Mouse (Mus musculus) mouse trophoblast stem cell (cell line): ENCODE measurements around the gene Gpr89.

ENCODE experiments used
- in situ Hi-C, 2 experiments: fragments of 300-500 bp; cut with MseI, MboI; formaldehyde crosslinking; loops; 2 replicates in 1 of 2; 3 replicates in 1 of 2; pipeline ENCODE4 v1.15.1; 2025

The Gpr89 gene

DNA sequence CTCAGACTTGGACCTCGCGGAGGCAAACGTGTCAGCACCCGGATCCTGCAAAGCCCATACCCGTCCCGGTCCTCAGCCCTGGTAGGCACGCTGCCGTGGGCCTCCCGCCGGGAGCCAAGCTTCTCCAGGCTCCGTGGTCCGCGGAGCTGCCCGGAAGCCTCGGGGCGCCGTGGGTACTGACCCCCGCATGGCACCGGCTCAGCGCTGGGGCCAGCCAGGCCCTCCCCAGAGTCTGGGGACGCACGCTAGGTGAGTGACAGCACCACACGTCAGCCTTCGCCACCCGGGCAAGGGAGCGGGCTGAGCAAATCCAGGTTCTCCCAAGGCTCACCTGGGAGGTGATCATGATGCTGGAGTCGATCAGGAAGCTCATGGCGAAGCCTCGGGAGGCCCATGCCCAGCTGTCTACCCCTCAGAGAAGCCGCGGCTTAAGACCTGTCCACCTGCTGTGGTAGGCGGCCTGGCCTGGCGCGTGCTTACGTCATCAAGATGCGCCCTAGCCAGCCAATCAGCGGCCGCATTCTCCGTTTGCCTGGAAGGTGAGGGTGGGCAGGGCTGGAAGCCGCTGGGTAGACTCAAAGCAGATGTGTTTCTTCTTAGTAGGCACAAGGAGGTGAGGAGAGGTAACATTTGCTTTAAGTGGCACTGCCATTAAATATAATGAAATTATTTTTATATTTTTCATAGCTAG, at the start of gene Gpr89:
Gene Gpr89, minus strand, starts transcription at position 496 of the 691 bp plus-strand sequence.
- in situ Hi-C loops: loop anchor here (5.0 to 10.0 kb wide), 2 partner anchors 90 to 93 kb away; no protein-coding TSS in a partner anchor

DNA sequence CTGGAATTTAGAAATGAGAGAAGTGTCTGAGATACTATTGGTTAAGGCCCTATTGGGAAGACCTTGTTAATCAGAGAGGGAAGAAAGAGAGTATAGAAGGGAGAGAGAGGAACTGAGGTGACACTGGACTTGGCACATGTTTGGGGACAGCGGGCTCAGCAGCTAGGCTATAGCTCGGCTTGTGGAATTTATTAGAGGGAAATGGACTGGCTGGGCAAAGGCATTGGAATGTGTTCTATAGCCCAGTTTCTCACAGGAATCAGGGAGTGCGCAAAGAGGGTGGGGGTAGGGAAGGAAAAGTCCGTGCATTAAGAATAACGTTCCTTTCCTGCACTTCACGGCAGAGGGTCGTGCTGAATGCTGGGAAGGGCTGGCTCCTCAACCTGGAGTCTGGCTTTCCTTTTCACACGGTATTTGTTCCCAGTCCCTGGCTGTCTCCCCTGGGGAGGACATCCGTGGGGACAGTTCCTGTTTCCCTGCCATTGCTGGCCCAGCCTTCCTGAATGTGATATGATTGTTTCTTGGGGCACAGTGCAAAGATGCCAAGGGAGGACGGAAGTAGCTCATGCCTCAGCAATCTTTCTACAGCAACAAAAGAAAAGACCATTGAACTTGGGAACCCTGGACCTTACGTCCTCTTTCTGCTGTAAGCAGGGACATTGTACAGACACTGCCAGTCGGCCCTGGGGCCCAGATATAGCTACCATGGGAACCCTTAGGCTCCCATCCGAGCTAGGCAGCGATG, 48.5 kb upstream of the Gpr89 start:
- in situ Hi-C loops: no loop called here

DNA sequence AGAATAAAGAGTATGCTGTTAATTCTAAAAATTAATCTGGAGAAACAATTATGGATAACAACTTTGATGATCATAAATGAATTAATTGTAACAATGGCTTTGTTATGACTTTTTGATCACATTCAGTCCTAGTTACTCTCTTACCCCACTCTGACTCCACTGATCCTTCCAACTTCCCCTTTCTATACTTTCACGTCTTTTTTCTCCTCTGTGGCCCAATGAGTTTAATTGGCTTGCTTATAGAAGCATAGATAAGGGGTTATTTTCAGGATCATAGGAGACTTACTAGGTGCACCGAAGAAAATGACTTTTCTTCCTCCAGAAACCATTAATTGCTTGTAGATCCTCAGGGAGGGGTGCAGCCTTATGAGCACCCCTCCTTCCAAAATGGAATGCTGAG, 37.6 kb upstream of the Gpr89 start:
- in situ Hi-C loops: loop anchor here (5.0 to 25.0 kb wide), 5 partner anchors 102 to 1462 kb away; no protein-coding TSS in a partner anchor

DNA sequence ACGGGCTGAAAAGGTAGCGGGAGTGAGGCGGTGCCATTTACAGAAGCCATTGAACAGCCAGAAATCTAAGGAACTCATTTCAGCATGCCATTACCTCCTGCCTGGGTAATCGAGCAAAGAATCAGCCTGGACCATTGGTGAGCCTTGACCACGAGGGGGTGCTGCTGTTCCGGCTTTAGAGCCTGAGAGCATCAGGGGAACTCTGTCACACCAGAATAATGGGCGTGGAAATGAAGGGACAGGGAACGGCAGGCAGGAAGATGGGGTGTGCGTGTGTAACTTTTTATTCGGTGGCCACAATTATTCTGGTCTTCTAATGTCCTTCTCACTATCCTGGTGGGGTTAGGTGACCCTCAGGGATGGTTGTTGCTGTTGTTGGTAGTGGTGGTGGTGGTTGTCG, 33.6 kb upstream of the Gpr89 start:
- in situ Hi-C loops: loop anchor here (5.0 to 25.0 kb wide), 3 partner anchors 246 to 399 kb away; no protein-coding TSS in a partner anchor

DNA sequence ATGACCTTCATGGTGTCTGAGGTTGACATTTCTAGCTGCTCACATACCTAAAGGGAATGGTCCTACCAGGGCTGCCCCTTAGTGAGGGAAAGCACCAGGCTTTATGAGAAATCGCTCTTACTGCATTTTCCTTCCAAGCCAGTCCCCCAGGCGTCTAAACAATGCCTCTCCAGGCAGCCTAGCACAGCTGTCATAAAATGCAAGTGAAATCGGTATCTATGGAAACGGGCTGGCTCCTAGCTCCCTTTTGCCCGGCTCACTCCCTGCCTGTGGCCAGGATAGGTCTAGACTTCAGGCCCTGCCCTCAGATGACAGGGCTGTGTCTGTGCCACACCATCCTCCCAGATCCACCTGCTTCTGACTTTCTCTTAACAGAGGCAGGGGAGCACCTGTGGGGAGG, 32.5 kb upstream of the Gpr89 start:
- in situ Hi-C loops: loop anchor here (5.0 to 25.0 kb wide), 3 partner anchors 247 to 400 kb away; no protein-coding TSS in a partner anchor

DNA sequence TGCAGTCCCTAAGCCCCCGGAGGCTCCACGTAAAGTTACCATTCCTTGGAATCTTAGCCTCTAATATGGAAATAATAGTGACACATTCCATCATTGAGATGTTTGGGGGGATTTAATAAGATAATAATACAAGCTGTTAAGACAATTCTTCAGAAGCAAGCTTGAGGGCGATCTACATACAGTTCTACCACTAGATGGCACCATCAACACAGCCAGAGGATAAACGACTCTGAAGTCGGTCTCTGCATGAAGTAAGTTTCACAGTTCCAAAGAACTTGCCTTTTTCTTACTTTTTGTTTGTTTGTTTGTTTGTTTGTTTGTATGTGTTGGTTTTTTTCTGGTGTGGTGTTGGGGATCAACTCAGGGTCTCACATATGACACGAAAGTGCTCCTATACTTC, 31.1 kb upstream of the Gpr89 start:
- in situ Hi-C loops: loop anchor here (5.0 to 25.0 kb wide), 3 partner anchors 249 to 401 kb away; no protein-coding TSS in a partner anchor

DNA sequence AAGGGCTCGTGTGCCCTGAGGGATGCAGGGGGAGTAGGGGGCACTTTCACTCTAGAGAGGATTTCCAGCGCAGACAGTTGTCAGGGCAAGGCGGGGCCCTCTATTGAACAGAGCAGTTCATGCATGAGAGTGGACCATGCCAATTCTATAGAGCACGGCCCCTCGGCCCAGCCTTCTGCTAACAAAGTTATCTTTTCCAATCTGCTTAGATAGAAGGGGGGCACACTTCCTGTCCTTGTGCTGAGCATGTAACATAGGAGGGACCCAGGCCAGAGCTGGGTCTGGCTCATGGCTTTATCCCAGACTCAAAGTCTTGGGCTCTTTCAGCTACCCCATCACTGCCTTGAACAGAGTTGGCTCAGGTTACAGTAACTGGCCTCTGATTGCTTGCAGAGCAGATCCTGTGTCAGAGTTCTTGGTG, 26.1 kb upstream of the Gpr89 start:
- in situ Hi-C loops: loop anchor here (10.0 to 25.0 kb wide), 2 partner anchors 254 to 406 kb away; no protein-coding TSS in a partner anchor

DNA sequence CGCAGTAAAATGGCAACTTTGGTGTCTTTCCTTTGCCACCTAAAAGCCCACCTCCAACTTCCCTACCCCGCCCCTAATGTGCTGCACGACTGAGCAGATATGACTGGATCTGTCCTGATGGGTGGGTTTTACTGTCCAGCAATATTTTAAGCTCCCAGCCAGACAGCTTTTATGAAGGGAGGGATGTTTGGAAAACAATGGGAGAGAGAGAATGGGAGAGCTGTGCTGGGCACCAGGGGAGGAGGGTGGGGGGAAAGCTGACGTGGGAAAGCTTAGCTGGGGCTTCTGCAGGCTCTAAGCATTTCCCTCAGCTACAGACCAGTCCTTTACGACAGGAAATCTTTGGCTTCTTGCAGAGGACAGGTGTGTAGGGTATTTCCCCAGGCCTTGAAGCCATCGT, 20.8 kb upstream of the Gpr89 start, which contains the start of gene Gja8:
Gene Gja8, minus strand, starts transcription at position 101 of the 400 bp plus-strand sequence.
- in situ Hi-C loops: loop anchor here in 1 of 2 experiments (25.0 kb wide), 1 partner anchor 411 kb away; no protein-coding TSS in a partner anchor

DNA sequence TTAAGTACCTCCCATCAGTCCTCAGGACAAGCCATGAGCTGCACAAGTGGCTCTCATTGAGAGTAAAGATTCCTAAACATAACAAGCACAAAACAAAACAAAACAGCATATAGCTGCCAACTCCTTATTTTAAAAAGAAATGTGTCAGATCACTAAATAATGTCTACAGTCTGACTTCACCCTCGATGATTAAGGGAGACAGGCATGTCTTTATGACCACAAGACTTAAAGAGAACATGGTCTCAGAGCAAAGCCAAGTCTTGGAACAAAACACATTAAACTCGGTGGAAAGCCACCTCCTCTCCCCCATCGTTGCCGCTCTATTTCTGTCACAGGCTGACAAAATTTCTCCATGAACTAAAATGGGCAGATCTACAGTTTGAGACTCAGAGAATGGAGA, 19.5 kb upstream of the Gpr89 start:
- in situ Hi-C loops: loop anchor here in 1 of 2 experiments (25.0 kb wide), 1 partner anchor 413 kb away; no protein-coding TSS in a partner anchor

DNA sequence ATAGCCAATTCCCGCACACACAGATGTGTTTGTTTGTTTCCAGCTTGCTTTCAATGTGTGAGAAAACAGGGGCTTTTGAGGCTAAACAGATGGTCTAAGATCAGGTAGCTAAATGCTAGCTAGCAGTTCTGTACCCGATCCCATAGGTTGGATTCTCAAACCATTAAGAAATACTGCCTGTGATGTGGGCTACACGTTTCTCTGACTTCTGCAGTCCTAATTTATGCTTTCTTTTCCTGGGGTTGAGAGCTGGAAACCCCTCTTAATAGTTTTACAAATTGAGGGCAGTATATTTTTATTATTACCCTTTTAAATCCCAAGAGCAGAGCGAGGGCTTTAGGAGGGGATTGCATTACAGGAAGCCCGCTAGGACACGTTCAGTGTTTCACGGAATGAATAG, 15.8 kb upstream of the Gpr89 start:
- in situ Hi-C loops: no loop called here

DNA sequence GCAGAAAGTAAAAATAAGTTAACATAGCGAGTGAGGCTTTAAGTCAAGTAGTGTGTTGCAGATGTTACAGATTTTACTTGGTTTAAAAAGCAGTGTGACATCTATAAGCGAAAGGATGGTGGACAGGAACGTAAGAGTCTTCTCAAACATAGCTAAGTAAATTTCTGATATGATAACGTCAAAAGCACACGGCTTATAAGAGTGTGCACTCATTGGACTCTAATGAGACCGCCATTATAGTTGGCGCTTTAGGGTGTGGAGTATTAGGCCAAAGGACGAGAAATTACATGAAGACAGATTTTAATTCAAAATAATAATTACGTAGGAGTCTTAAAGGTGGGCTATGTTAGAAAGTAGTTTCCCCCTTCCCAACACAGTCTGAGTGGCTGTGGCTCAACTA, 446 bp upstream of the Gpr89 start:
- in situ Hi-C loops: loop anchor here in 1 of 2 experiments (10.0 kb wide), 1 partner anchor 91 kb away; no protein-coding TSS in a partner anchor

DNA sequence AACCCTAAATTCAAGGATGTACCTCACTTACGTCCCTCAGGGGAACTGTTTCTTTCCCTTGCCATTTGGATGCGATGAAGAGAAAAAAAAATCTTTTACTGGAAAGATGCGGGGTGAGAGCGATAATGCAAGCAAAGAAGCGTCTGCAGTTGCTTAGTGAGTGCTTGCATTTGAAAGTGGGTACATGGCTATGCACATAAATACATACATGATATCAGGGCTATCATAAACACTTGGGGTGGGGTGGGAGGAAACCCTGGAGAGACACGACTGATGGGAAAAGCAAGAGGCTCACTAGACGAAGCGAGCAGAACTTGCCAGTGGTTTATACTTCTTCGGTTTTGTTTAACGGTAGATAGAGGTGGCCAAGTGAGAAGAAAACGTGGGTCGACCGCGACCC, 753 bp downstream of the Gpr89 start, which contains the start of gene Gja5:
Gene Gja5, plus strand, starts transcription at position 301 of the 400 bp plus-strand sequence.
- in situ Hi-C loops: loop anchor here (5.0 to 10.0 kb wide), 2 partner anchors 90 to 92 kb away; no protein-coding TSS in a partner anchor

DNA sequence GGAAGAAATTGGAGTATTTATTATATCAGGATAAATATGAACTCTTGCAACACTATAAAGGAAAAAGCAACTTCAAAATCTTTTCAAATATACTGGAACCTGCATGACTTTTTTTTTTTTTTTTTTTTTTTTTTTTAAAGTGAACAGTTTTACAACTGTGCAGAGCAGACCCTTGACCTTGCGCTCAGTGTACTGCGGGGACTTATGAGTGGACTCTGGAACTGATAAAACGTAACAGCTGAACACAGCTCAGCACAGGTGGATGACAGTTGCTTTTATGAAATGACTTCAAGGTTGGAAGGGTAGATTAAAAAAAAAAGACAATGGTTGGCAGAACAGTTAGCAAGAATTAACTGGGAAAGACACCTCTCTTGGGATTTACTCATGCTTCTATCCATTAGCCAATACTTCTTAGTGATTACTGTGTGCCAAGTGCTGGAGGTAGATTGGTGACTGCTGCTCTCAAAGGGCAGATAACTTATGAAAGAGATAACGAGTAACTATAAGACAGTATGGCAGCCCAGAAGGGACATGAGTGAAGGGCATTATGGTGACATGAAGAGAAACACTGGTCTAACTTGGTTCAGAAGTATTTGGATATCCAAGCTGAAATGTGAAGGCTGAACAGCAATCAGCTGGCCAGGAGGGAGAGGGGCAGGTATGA, 2.7 kb downstream of the Gpr89 start:
- in situ Hi-C loops: loop anchor here (5.0 to 10.0 kb wide), 2 partner anchors 88 to 90 kb away; no protein-coding TSS in a partner anchor

DNA sequence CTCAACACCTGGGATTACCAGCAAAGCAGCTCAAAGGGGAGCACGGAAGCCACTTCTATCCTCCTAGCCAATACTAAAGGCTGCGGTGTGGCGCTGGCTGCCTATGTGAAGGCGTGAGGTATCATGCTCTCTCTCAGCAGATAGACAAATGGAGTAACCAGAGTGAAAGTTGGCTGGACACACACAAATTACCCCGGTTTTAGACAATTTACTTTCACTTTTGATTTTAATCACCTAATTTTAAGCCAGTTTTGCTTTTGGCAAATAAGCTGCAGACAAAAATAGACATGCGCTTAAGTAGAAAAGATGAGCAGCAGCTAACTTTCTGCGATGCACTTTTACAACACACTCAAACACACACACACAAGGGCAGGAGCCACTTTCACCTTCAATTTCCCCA, 21.5 kb downstream of the Gpr89 start:
- in situ Hi-C loops: no loop called here

DNA sequence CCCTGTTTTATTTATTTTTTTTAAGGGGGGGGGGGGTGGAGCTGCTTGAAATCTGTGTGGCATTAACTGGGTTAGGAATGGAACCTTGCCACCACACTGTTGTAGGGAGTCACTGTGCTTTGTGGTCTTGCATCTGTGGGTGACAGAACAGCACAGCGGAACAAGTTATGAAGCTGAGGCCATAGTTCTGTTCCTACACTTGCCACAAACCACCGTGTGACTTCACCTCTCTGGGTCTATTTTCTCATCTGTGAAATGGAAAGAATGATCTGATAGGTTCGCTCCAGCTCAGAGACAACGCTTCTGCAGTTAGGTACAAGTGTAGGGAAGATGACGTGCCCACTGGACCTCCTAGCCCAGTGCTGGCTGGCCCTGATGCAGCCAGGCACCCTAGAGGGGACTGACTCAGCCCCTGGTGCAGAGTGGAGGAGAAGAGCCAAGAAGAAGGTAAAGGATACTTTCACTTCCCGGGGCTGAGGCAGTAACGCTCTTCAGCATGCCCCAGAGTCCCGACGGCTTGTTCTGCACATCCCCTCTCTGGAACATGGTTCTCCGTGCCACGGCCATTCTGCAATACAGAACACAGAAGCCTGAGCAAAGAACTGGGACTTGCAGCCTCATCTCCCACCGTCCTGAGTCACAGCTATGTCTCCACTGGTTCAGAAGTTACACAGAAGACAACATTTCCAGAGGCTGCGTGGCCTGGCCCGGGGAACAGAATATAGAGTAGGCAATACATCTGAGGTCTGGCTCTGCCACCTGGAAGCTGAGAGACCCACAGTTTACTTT, 22.9 kb downstream of the Gpr89 start:
- in situ Hi-C loops: no loop called here

DNA sequence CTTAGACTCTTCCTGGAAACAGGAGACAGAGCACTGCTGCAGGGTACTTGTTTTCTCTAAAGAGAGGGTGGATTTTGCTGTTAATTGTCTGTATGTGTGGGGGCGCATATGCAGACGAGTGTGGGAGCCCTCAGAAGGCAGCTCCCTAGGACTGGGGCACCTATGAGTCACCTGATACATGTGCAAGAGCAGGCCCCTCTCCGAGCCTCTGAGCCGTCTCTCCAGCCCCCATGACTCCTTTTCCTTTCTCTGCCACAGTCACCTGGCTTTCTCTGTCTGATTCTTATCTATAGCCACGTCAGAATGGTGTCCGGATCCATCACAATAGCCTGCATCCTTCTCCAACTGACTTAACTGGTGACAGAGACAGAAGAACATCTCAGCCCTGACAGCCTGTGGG, 23.6 kb downstream of the Gpr89 start:
- in situ Hi-C loops: no loop called here

DNA sequence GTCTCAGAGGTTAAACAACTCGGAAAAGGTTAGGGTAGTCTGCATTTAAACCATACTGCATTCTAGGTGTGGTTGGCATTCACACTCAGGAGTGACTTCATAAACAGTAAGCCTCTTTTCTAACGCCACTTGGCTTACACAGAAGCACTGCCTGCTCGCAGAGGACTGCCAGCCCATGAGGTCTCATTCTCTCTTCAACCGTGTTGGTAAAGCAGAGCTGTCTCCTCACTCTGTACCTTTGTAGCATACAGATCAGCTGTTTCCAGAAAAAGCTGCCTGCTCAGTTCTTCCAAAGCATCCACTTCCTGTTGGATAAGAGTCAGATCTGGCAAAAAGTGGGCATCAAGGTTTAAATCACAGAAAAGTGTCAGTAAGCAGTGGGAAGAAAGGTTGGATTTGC, 24.8 kb downstream of the Gpr89 start:
- in situ Hi-C loops: no loop called here

DNA sequence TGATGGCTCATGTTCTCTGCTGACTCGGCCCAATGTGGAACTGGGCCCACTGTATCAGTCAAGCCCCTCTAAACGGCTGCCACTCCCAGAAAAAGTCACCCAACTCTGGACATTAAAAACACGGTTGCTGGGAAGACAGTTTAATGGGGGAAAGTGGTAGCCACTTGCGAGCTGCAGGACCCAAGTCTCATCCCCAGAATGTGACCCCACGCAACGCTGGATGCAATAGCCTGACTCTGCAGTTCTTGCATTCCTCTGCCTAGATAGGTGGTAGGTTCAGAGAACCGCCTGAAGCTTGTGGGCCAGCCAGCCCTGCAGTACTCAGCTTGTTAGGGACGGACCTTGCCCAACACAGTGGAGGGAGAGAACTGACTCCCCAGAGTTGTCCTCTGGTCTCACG, 25.6 kb downstream of the Gpr89 start:
- in situ Hi-C loops: no loop called here

DNA sequence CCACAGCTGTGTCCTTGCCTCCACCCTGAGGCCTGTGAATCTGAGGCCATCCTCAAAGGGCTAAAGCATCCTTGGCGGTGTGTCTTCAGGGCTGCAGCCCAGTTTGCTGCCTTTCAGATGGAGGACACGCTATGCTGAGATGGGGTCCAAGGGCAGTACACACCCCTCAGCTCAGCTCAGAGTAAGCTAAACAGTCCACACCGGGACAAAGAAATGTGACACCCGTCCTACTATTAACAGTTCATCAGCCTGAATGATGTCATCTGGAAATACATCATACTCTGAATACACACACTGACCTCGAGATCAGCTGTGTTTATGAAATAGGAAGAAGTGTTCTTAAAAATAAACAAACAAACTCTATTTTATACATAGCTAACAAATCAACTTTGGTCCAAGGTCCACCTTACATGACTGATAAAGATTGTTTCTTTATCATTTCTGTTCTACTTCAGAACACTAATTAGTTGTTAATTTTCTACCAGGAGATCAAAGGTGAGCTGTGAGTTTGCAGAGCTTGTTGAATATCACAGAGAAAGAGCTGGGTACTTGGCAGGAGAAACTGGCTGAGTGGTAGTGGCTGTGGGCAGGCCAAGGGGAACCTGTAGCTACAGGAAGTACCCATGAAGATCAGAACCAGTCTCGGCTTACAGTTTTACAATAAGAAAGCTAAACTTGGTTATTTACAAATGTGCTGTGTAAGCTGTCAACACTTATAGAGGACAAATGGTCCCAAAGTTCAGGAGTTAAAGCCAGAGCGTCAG, 30.2 kb downstream of the Gpr89 start:
- in situ Hi-C loops: no loop called here

DNA sequence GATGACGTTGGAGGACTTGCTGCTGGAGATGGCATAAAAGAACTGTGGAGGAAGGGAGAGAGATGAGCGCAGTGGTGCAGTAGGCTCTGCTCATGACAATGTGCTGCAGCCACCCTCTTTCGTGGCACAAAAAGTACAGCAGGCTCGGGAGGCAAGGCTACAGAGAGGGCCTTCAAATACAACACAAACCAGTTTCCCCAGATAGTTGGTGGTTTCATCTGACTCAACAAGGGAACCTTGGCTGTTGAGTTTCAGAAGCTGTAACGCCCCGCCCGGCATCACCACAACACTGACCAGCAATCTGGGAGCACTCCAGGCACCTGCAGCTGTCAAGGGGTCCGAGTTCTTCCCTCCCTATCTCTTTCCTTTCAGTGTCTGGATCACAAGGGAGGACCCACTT, 32.6 kb downstream of the Gpr89 start:
- in situ Hi-C loops: no loop called here
